Mouse (Mus musculus): Measurements from ENCODE around the gene Cd47.
"Not testable (repeated sequence)": the region's sequence is repeated elsewhere in the genome, so short reads cannot be mapped to it uniquely, and the experiment has no call there.

Gene Cd47

GRCm38 (mm10) chr16:49787714-49788113, 12.6 kb upstream of the Cd47 start:
- no peak for DNase-seq (ENCODE audit: low spot score)

GRCm38 (mm10) chr16:49790575-49791465, 9.5 kb upstream of the Cd47 start:
- no peak for DNase-seq (ENCODE audit: low spot score)

- DNase-seq (ENCODE audit: low spot score): no peak
These were observed 7.9 kb upstream of the Cd47 start for GRCm38 (mm10) chr16:49792446-49792878.

- DNase-seq (ENCODE audit: low spot score): no peak
These were observed 6.7 kb upstream of the Cd47 start for GRCm38 (mm10) chr16:49793596-49793995.

GRCm38 (mm10) chr16:49796271-49796670, 4.1 kb upstream of the Cd47 start:
- DNase-seq (ENCODE audit: low spot score): no peak

- DNase-seq (ENCODE audit: low spot score): no peak
These were observed 3.4 kb upstream of the Cd47 start for GRCm38 (mm10) chr16:49796954-49797353.

GRCm38 (mm10) chr16:49798790-49799189, 1.5 kb upstream of the Cd47 start:
- no peak for DNase-seq (ENCODE audit: low spot score)

- no peak for DNase-seq (ENCODE audit: low spot score)
These were observed 663 bp downstream of the Cd47 start for GRCm38 (mm10) chr16:49800996-49801395.

GRCm38 (mm10) chr16:49801399-49801798, 1.1 kb downstream of the Cd47 start:
- no peak for DNase-seq (ENCODE audit: low spot score)

GRCm38 (mm10) chr16:49802993-49803392, 2.7 kb downstream of the Cd47 start:
- DNase-seq (ENCODE audit: low spot score): no peak

- DNase-seq (ENCODE audit: low spot score): no peak
These were observed 3.7 kb downstream of the Cd47 start for GRCm38 (mm10) chr16:49803932-49804461.

- DNase-seq (ENCODE audit: low spot score): no peak
These were observed 6.6 kb downstream of the Cd47 start for GRCm38 (mm10) chr16:49806920-49807319.

GRCm38 (mm10) chr16:49807419-49807841, 7.1 kb downstream of the Cd47 start:
- DNase-seq (ENCODE audit: low spot score): no peak

- DNase-seq (ENCODE audit: low spot score): no peak
These were observed 7.6 kb downstream of the Cd47 start for GRCm38 (mm10) chr16:49807862-49808430.

- no peak for DNase-seq (ENCODE audit: low spot score)
These were observed 11.6 kb downstream of the Cd47 start for GRCm38 (mm10) chr16:49811897-49812296.

GRCm38 (mm10) chr16:49812821-49813616, 12.7 kb downstream of the Cd47 start:
- no peak for DNase-seq (ENCODE audit: low spot score)

GRCm38 (mm10) chr16:49814419-49814818, 14.1 kb downstream of the Cd47 start:
- no peak for DNase-seq (ENCODE audit: low spot score)

GRCm38 (mm10) chr16:49816889-49817288, 16.6 kb downstream of the Cd47 start:
- no peak for DNase-seq (ENCODE audit: low spot score)

GRCm38 (mm10) chr16:49818146-49818545, 17.8 kb downstream of the Cd47 start:
- DNase-seq (ENCODE audit: low spot score): no peak

- DNase-seq (ENCODE audit: low spot score): no peak
These were observed 18.3 kb downstream of the Cd47 start for GRCm38 (mm10) chr16:49818627-49819026.

- no peak for DNase-seq (ENCODE audit: low spot score)
These were observed 19.2 kb downstream of the Cd47 start for GRCm38 (mm10) chr16:49819494-49819893.

- DNase-seq (ENCODE audit: low spot score): not testable (repeated sequence)
These were observed 30.6 kb downstream of the Cd47 start for GRCm38 (mm10) chr16:49830911-49831310.
